Mouse (Mus musculus): ENCODE data around the gene Mapkapk3. TPM values are rescaled to one million over a fixed set of nuclear protein-coding genes. Genes with fewer than 3 reads are reported as not detected.

The Mapkapk3 gene
- polyA plus RNA-seq, 1 experiment from 2014 or later = 2.6 TPM

DNA sequence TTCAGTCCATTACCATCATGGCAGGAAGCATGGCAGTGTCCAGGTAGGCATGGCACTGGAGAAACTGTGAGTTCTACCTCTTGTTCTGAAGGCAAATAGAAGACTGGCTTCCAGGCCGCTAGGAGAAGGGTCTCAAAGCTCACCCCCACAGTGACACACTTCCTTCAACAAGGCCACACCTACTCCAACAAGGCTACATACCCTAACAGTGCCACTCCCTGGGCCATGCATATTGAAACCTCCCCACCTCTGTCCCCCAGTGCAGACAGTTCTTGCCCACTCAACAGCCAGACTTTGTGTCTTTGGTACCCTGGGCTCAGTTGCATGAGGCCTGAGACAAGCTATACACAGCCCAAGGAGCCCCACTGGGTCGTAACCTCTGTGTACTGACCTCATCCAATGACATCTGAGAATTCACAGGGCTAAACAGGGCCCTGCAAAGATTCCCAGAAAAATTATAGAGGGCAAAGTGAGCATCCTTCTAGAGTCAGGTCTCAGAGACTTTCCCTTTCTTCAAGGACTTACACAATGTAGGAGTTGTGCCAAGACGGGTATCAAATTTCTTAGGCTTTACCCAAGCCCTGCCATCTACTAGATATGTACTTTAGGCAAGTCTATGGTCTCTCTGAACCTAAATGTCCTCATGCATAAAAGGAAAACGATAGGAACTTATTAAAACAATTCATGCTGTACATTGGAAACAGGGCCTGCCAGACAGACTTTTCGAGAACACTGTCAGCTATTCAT, 8.3 kb downstream of the Mapkapk3 start:
- H3K9ac ChIP-seq (replicated peaks) = no peak overlapping the region
- H3K4me1 ChIP-seq = peaks cover 21% of the 10 kb centered on the region
- WGBS = 93% methylated on average over 5 of the region's 5 CpGs
- no peak overlapping the region for H3K4me2 ChIP-seq (replicated peaks)
- H3K36me3 ChIP-seq = no peaks in the 10 kb centered on the region
- H3K27me3 ChIP-seq = peaks cover 4% of the 10 kb centered on the region; the same call in 1 of the 2 replicates
- no peak overlapping the region for H3K27ac ChIP-seq (replicated peaks)
- ATAC-seq (ENCODE audit: low FRiP score, low read depth) = no peak
- H3K9me3 ChIP-seq = no peaks in the 10 kb centered on the region
- no peak overlapping the region for H3K4me3 ChIP-seq

- Histone ChIP-seq H3K27me3 (peaks cover 4% of the 10 kb centered on the region; the same call in 1 of the 2 replicates), H3K9me3 (no peaks in the 10 kb centered on the region), H3K4me1 (peaks cover 21% of the 10 kb centered on the region), H3K4me2 (replicated peaks) (peak overlapping the region; percentile 28; the same call in 1 of the 2 replicates), H3K27ac (replicated peaks) (no peak overlapping the region), H3K36me3 (no peaks in the 10 kb centered on the region), H3K4me3 (no peak overlapping the region), H3K9ac (replicated peaks) (no peak overlapping the region; the same call in 1 of the 2 replicates)
- ATAC-seq (ENCODE audit: low FRiP score, low read depth) = no peak
- WGBS = 37% methylated on average over 13 of the region's 13 CpGs
Measured at GRCm38 (mm10) chr9:107280322-107281027, 9.2 kb downstream of the Mapkapk3 start.

DNA sequence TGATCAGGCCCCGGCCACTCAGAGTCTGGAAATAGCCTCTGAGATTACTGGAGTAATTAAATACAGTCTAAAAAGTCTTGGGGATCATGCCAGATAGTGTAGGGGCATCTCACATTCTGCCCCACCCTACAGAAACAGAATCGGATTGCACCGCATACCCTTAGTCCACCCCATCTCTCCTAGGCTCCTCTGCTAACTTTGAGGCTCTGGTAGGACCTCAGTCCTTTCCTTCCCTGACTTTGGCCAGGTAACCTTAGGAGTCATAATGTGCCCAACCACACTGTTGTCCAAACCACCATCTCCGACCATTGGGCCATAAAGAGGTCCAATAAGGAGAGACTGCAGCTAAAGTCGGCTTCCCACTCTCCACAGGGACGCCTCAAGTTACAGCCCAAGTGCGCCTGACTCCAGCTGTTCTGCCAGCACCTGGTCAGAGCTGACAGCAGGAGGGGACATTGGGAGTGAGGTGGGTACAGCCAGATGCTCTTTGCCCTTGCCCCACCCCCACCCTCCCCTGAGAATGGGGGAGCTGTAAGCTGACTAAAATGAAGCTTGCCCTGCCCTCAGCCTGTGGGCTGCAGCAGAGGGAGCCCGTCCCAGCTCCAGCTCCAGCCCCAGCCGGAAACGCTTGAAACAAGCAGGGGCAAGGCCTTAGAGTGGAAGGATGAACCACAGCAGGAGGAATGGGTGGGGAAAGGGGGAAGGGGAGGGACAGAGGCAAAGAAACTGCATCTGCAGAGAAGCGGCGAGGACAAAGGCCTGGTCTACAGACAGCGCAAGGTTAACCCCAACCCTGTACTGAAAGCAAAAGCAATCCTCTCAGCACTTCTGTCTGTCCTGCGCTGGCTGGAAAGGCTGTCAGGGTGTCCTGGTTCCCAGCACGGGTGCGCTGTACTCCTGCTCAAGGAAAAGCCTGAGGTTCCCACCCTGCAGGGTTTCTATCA, 10.0 kb downstream of the Mapkapk3 start:
- Histone ChIP-seq H3K4me1 (peaks cover 21% of the 10 kb centered on the region), H3K9me3 (no peaks in the 10 kb centered on the region), H3K4me3 (no peak overlapping the region), H3K27me3 (peaks cover 4% of the 10 kb centered on the region; the same call in 1 of the 2 replicates), H3K27ac (replicated peaks) (no peak overlapping the region), H3K9ac (replicated peaks) (no peak overlapping the region; the same call in 1 of the 2 replicates), H3K36me3 (no peaks in the 10 kb centered on the region), H3K4me2 (replicated peaks) (peak overlapping the region; percentile 28)
- WGBS = 25% methylated on average over 16 of the region's 16 CpGs
- no peak for ATAC-seq (ENCODE audit: low FRiP score, low read depth)

DNA sequence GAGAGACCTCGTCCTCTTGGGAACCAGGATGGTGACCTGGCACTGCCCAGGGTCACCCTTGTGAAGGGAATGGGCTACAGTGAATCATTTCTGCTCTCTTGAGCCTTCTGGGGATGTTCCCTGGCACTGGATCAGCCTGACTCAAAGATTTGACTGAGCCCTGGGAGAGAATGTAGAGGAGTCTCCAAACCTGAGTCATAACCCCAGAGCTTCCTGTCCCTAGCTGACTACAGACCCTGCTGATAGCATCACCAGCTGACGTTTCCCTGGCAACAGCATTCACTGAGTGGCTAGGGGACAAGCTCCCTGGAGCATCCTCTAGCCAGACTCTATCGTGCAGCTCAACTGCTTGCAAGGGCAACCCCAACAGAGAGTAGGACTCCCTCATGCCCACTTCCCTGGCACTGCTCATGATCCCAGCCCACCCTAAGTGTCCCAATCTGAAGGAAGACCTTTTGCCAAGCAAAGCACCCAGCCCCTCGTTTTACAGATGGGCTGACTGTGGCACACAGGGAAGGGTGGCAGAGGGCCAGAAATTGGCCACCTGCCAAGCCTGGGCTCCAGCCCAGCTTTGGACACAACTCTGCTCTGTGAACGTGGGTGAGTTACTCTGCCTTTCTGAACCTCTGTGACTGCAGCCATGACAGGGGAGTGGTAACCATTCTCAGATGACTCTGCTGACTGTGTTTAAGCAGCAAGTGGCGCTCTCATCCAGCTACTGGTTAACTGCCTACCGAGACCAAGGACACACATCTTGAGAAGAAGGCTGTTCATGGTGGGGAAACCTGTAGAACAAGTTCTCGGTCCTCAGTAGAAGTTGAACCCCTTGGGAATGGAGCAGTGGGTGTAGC, 10.9 kb downstream of the Mapkapk3 start:
- Histone ChIP-seq H3K9me3 (no peaks in the 10 kb centered on the region), H3K27ac (replicated peaks) (no peak overlapping the region), H3K9ac (replicated peaks) (no peak overlapping the region), H3K36me3 (no peaks in the 10 kb centered on the region), H3K27me3 (peaks cover 4% of the 10 kb centered on the region; the same call in 1 of the 2 replicates), H3K4me3 (no peak overlapping the region), H3K4me1 (peaks cover 21% of the 10 kb centered on the region), H3K4me2 (replicated peaks) (no peak overlapping the region)
- WGBS = 65% methylated on average over 8 of the region's 8 CpGs
- ATAC-seq (ENCODE audit: low FRiP score, low read depth) = no peak

- H3K9me3 ChIP-seq = no peaks in the 10 kb centered on the region
- 46% methylated on average over 4 of the region's 4 CpGs for WGBS
- no peaks in the 10 kb centered on the region for H3K36me3 ChIP-seq
- H3K4me2 ChIP-seq (replicated peaks) = no peak overlapping the region
- no peak overlapping the region for H3K9ac ChIP-seq (replicated peaks)
- H3K4me1 ChIP-seq = peaks cover 21% of the 10 kb centered on the region
- no peak overlapping the region for H3K27ac ChIP-seq (replicated peaks)
- H3K27me3 ChIP-seq = peaks cover 4% of the 10 kb centered on the region; the same call in 1 of the 2 replicates
- H3K4me3 ChIP-seq = no peak overlapping the region
- ATAC-seq (ENCODE audit: low FRiP score, low read depth) = no peak
Measured at GRCm38 (mm10) chr9:107278126-107278525, 11.6 kb downstream of the Mapkapk3 start.

DNA sequence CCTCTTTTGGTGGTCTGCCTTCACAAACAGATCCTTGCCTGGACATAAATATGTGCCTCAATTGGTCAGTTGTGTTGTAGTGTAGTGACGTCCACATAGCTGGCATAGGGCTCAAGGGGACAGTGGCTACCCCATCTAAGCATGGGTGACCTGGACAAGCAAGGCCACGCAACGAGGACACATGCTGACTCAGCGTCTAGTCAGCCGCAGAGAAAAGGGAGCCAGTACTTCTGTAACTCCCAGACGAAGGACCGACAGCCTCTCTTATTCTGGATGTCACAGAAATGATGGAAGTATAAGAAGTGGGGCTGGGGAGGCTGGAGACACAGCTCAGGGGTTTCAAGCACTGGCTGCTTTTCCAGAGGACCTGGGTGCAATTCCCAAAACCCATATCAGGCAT, 12.1 kb downstream of the Mapkapk3 start:
- Histone ChIP-seq H3K4me3 (no peak overlapping the region), H3K27ac (replicated peaks) (no peak overlapping the region), H3K9ac (replicated peaks) (no peak overlapping the region), H3K36me3 (no peaks in the 10 kb centered on the region), H3K27me3 (peaks cover 4% of the 10 kb centered on the region; the same call in 1 of the 2 replicates), H3K4me2 (replicated peaks) (no peak overlapping the region), H3K9me3 (no peaks in the 10 kb centered on the region), H3K4me1 (peaks cover 21% of the 10 kb centered on the region)
- no peak for ATAC-seq (ENCODE audit: low FRiP score, low read depth)
- 86% methylated on average over 7 of the region's 7 CpGs for WGBS

GRCm38 (mm10) chr9:107275710-107276109, 14.0 kb downstream of the Mapkapk3 start:
- H3K4me2 ChIP-seq (replicated peaks) = no peak overlapping the region
- H3K4me3 ChIP-seq = no peak overlapping the region
- no peaks in the 10 kb centered on the region for H3K36me3 ChIP-seq
- H3K27me3 ChIP-seq = peaks cover 4% of the 10 kb centered on the region; the same call in 1 of the 2 replicates
- no peaks in the 10 kb centered on the region for H3K9me3 ChIP-seq
- ATAC-seq (ENCODE audit: low FRiP score, low read depth) = no peak
- no peak overlapping the region for H3K9ac ChIP-seq (replicated peaks)
- no peak overlapping the region for H3K27ac ChIP-seq (replicated peaks)
- peaks cover 21% of the 10 kb centered on the region for H3K4me1 ChIP-seq
- 87% methylated on average over 5 of the region's 5 CpGs for WGBS

- H3K9ac ChIP-seq (replicated peaks) = no peak overlapping the region
- 87% methylated on average over 6 of the region's 6 CpGs for WGBS
- H3K27ac ChIP-seq (replicated peaks) = no peak overlapping the region
- no peaks in the 10 kb centered on the region for H3K9me3 ChIP-seq
- no peak overlapping the region for H3K4me3 ChIP-seq
- no peak for ATAC-seq (ENCODE audit: low FRiP score, low read depth)
- H3K27me3 ChIP-seq = 0 out of 2 replicates have a peak, but pooled peaks cover under 1% of the 10 kb centered on the region
- H3K36me3 ChIP-seq = no peaks in the 10 kb centered on the region
- H3K4me2 ChIP-seq (replicated peaks) = no peak overlapping the region
- peaks cover 13% of the 10 kb centered on the region for H3K4me1 ChIP-seq
Measured at GRCm38 (mm10) chr9:107274751-107275150, 14.9 kb downstream of the Mapkapk3 start.

- WGBS = 80% methylated on average over 10 of the region's 10 CpGs
- H3K27me3 ChIP-seq = no peaks in the 10 kb centered on the region
- no peaks in the 10 kb centered on the region for H3K9me3 ChIP-seq
- no peaks in the 10 kb centered on the region for H3K36me3 ChIP-seq
- no peak overlapping the region for H3K4me3 ChIP-seq
- no peak overlapping the region for H3K9ac ChIP-seq (replicated peaks)
- no peaks in the 10 kb centered on the region for H3K4me1 ChIP-seq
- H3K27ac ChIP-seq (replicated peaks) = no peak overlapping the region
- H3K4me2 ChIP-seq (replicated peaks) = no peak overlapping the region
- ATAC-seq (ENCODE audit: low FRiP score, low read depth) = no peak
Measured at GRCm38 (mm10) chr9:107273184-107273583, 16.5 kb downstream of the Mapkapk3 start.

- H3K9me3 ChIP-seq = no peaks in the 10 kb centered on the region
- H3K36me3 ChIP-seq = no peaks in the 10 kb centered on the region
- ATAC-seq (ENCODE audit: low FRiP score, low read depth) = no peak
- no peak overlapping the region for H3K4me2 ChIP-seq (replicated peaks)
- no peak overlapping the region for H3K4me3 ChIP-seq
- H3K27me3 ChIP-seq = no peaks in the 10 kb centered on the region
- no peaks in the 10 kb centered on the region for H3K4me1 ChIP-seq
- 87% methylated on average over 4 of the region's 4 CpGs for WGBS
- no peak overlapping the region for H3K27ac ChIP-seq (replicated peaks)
- no peak overlapping the region for H3K9ac ChIP-seq (replicated peaks)
Measured at GRCm38 (mm10) chr9:107272284-107272683, 17.4 kb downstream of the Mapkapk3 start.

Data from midbrain, embryonic 12.5 days (tissue).